In the genomic region with DNA sequence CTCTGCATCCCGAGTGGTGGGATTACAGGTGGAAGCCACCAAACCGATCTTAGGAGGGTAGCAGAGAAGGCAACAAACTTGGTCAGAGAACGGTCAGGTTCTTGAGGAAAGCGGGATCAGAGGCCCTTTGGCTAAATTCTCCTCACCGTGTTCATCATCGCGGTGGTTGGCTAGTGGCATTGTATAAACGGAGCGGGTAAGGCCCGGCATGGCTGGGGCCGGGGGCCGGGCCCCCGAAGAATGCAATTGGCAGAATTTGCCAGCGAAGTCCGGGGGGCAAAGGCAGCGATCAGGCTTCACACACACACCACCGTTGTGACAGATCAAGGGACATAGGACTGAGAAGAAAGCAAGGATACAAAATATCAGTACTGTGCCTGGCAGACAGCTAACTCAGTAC, we compare ENCODE assay signal across 8 mouse cellular contexts. TPM values are rescaled to one million over a fixed set of nuclear protein-coding genes. Genes with fewer than 3 reads are reported as not detected.
DNase-seq lines count a peak whose midpoint lies in the region; ATAC-seq and TF ChIP-seq lines count a peak whose summit lies in the region.

No protein-coding gene starts in this region.

- no peak for TF ChIP-seq EP300 in heart, postnatal 0 days (IDR thresholded peaks at IDR 0.05; ENCODE audit: low read depth)

- 17% methylated on average over 17 of the region's 17 CpGs for WGBS in forebrain, embryonic 13.5 days
- 20% methylated on average over 17 of the region's 17 CpGs for WGBS in forebrain, embryonic 12.5 days
- 18% methylated on average over 17 of the region's 17 CpGs for WGBS in liver, embryonic 11.5 days
- WGBS in heart, postnatal 0 days, result 27% methylated on average over 17 of the region's 17 CpGs
- WGBS in neural tube, embryonic 13.5 days, result 23% methylated on average over 17 of the region's 17 CpGs

- H3K9ac ChIP-seq in forebrain, embryonic 13.5 days, result no peak overlapping the region
- H3K9ac ChIP-seq in forebrain, embryonic 12.5 days, result no peak overlapping the region
- H3K9ac ChIP-seq in liver, embryonic 11.5 days (ENCODE audit: low read depth, low read length), result no peak overlapping the region
- H3K9ac ChIP-seq in heart, postnatal 0 days (replicated peaks; ENCODE audit: low read depth, low read length), result no peak overlapping the region
- H3K9ac ChIP-seq in neural tube, embryonic 13.5 days, result no peak overlapping the region

- no peak for DNase-seq in liver, embryonic 11.5 days (ENCODE audit: low spot score)
- no peak for DNase-seq in liver
- DNase-seq in heart, postnatal 0 days (ENCODE audit: low spot score), result no peak
- no peak for DNase-seq in adrenal gland, postnatal 25 days
- DNase-seq in cerebellum, postnatal 25 days, result no peak

- peaks cover 56% of the 10 kb centered on the region for H3K4me1 ChIP-seq in forebrain, embryonic 13.5 days
- H3K4me1 ChIP-seq in forebrain, embryonic 12.5 days, result peaks cover 63% of the 10 kb centered on the region
- peaks cover 31% of the 10 kb centered on the region for H3K4me1 ChIP-seq in liver, embryonic 11.5 days (replicated peaks; ENCODE audit: control insufficient read depth, insufficient read depth, low read length)
- peaks cover 16% of the 10 kb centered on the region for H3K4me1 ChIP-seq in heart, postnatal 0 days (ENCODE audit: control insufficient read depth, insufficient read depth)
- peaks cover 75% of the 10 kb centered on the region for H3K4me1 ChIP-seq in neural tube, embryonic 13.5 days (replicated peaks)

- H3K4me2 ChIP-seq in forebrain, embryonic 13.5 days, result peak overlapping the region; percentile 55
- H3K4me2 ChIP-seq in forebrain, embryonic 12.5 days, result no peak overlapping the region
- peak overlapping the region; percentile 84 for H3K4me2 ChIP-seq in liver, embryonic 11.5 days
- H3K4me2 ChIP-seq in heart, postnatal 0 days (ENCODE audit: low read depth, low read length), result peak overlapping the region; percentile 76
- H3K4me2 ChIP-seq in neural tube, embryonic 13.5 days, result peak overlapping the region; percentile 60

- H3K27me3 ChIP-seq in forebrain, embryonic 13.5 days, result peaks cover 99% of the 10 kb centered on the region
- H3K27me3 ChIP-seq in forebrain, embryonic 12.5 days, result peaks cover 100% of the 10 kb centered on the region
- peaks cover 100% of the 10 kb centered on the region for H3K27me3 ChIP-seq in liver, embryonic 11.5 days (replicated peaks; ENCODE audit: control insufficient read depth, insufficient read depth, low read length)
- peaks cover 88% of the 10 kb centered on the region for H3K27me3 ChIP-seq in heart, postnatal 0 days (ENCODE audit: control insufficient read depth, insufficient read depth, low read length)
- H3K27me3 ChIP-seq in neural tube, embryonic 13.5 days, result peaks cover 100% of the 10 kb centered on the region

- H3K36me3 ChIP-seq in forebrain, embryonic 13.5 days (ENCODE audit: poor library complexity, severe bottlenecking), result no peaks in the 10 kb centered on the region
- H3K36me3 ChIP-seq in forebrain, embryonic 12.5 days (replicated peaks), result no peaks in the 10 kb centered on the region
- H3K36me3 ChIP-seq in liver, embryonic 11.5 days (ENCODE audit: control insufficient read depth, insufficient read depth, low read length), result no peaks in the 10 kb centered on the region
- 0 out of 2 replicates have a peak, but pooled peaks cover 6% of the 10 kb centered on the region for H3K36me3 ChIP-seq in heart, postnatal 0 days (replicated peaks; ENCODE audit: control insufficient read depth, insufficient read depth, low read length)
- H3K36me3 ChIP-seq in neural tube, embryonic 13.5 days, result no peaks in the 10 kb centered on the region

- no peak overlapping the region; the same call in 1 of the 2 replicates for H3K4me3 ChIP-seq in forebrain, embryonic 13.5 days
- no peak overlapping the region for H3K4me3 ChIP-seq in forebrain, embryonic 12.5 days (replicated peaks)
- peak overlapping the region; percentile 49; the same call in 1 of the 2 replicates for H3K4me3 ChIP-seq in liver, embryonic 11.5 days (ENCODE audit: low read depth, low read length)
- H3K4me3 ChIP-seq in heart, postnatal 0 days (ENCODE audit: low read depth, low read length), result peak overlapping the region; percentile 67
- H3K4me3 ChIP-seq in neural tube, embryonic 13.5 days, result 0 out of 2 replicates have a peak overlapping the region, but pooled peaks have one; percentile 21

- no peak overlapping the region for H3K27ac ChIP-seq in forebrain, embryonic 13.5 days
- H3K27ac ChIP-seq in forebrain, embryonic 12.5 days, result no peak overlapping the region
- H3K27ac ChIP-seq in liver, embryonic 11.5 days (ENCODE audit: low read depth, low read length), result no peak overlapping the region
- H3K27ac ChIP-seq in heart, postnatal 0 days (ENCODE audit: low read depth), result no peak overlapping the region
- no peak overlapping the region for H3K27ac ChIP-seq in neural tube, embryonic 13.5 days (replicated peaks)

- no peak for TF ChIP-seq CTCF in heart, postnatal 0 days (IDR thresholded peaks at IDR 0.05; ENCODE audit: low read depth)

- H3K9me3 ChIP-seq in forebrain, embryonic 13.5 days (replicated peaks), result no peaks in the 10 kb centered on the region
- no peaks in the 10 kb centered on the region for H3K9me3 ChIP-seq in forebrain, embryonic 12.5 days
- no peaks in the 10 kb centered on the region for H3K9me3 ChIP-seq in liver, embryonic 11.5 days (ENCODE audit: control insufficient read depth, low read length)
- no peaks in the 10 kb centered on the region for H3K9me3 ChIP-seq in heart, postnatal 0 days (replicated peaks; ENCODE audit: control insufficient read depth, low read length)
- H3K9me3 ChIP-seq in neural tube, embryonic 13.5 days, result no peaks in the 10 kb centered on the region

- no peak for ATAC-seq in forebrain, embryonic 13.5 days
- no peak for ATAC-seq in forebrain, embryonic 12.5 days (ENCODE audit: low FRiP score)
- no peak for ATAC-seq in liver, embryonic 11.5 days (replicated peaks; ENCODE audit: low FRiP score)
- ATAC-seq in heart, postnatal 0 days (ENCODE audit: insufficient read depth, low read depth), result no peak
- ATAC-seq in neural tube, embryonic 13.5 days (ENCODE audit: low read depth), result no peak

RNA-seq across cellular contexts. Expression of a gene that starts 7.5 kb away (rescaled TPM):
- 10.5 and 13.4 TPM in 2 replicates for polyA plus RNA-seq in forebrain, embryonic 13.5 days (2015; fragmentation: Nextera tagmentation; extraction: Ambion mirVana)
- 12.4 and 16.5 TPM in 2 replicates for polyA plus RNA-seq in forebrain, embryonic 12.5 days (2016; fragmentation: Nextera tagmentation; extraction: Ambion mirVana)
- polyA plus RNA-seq in liver, embryonic 11.5 days (2014; fragmentation: Nextera tagmentation; extraction: Ambion mirVana), result 7.1 and 10.2 TPM in 2 replicates
- total RNA-seq in heart, postnatal 0 days (2014; rRNA removed; ENCODE audit: low replicate concordance), result 150 TPM in 2 replicates
- 56.9 and 61.7 TPM in 2 replicates for polyA plus RNA-seq in heart, postnatal 0 days (2015; fragmentation: Nextera tagmentation; extraction: Ambion mirVana)
- polyA plus RNA-seq in neural tube, embryonic 13.5 days (2015; fragmentation: Nextera tagmentation; extraction: Ambion mirVana), result 6.9 and 8.0 TPM in 2 replicates
- 62.9 and 66.6 TPM in 2 replicates for total RNA-seq in adrenal gland, postnatal 25 days (2021)

RNA-seq across cellular contexts. Expression of a gene that starts 25.8 kb away (rescaled TPM):
- 85.4 and 89.3 TPM in 2 replicates for polyA plus RNA-seq in forebrain, embryonic 13.5 days (2015; fragmentation: Nextera tagmentation; extraction: Ambion mirVana)
- polyA plus RNA-seq in forebrain, embryonic 12.5 days (2016; fragmentation: Nextera tagmentation; extraction: Ambion mirVana), result 77.1 and 81.2 TPM in 2 replicates
- 46.8 and 49.6 TPM in 2 replicates for polyA plus RNA-seq in liver, embryonic 11.5 days (2014; fragmentation: Nextera tagmentation; extraction: Ambion mirVana)
- 16.7 and 21.0 TPM in 2 replicates for total RNA-seq in heart, postnatal 0 days (2014; rRNA removed; ENCODE audit: low replicate concordance)
- polyA plus RNA-seq in heart, postnatal 0 days (2015; fragmentation: Nextera tagmentation; extraction: Ambion mirVana), result 14.2 and 18.3 TPM in 2 replicates
- polyA plus RNA-seq in neural tube, embryonic 13.5 days (2015; fragmentation: Nextera tagmentation; extraction: Ambion mirVana), result 50.6 and 59.6 TPM in 2 replicates
- 23.3 and 28.6 TPM in 2 replicates for total RNA-seq in adrenal gland, postnatal 25 days (2021)

RNA-seq across cellular contexts. Expression of a gene that starts 27.2 kb away (rescaled TPM):
- polyA plus RNA-seq in forebrain, embryonic 13.5 days (2015; fragmentation: Nextera tagmentation; extraction: Ambion mirVana), result 0.62 TPM in 1 of 2 replicates, not detected in the other
- 1.5 TPM in 1 of 2 replicates, not detected in the other for polyA plus RNA-seq in forebrain, embryonic 12.5 days (2016; fragmentation: Nextera tagmentation; extraction: Ambion mirVana)
- polyA plus RNA-seq in liver, embryonic 11.5 days (2014; fragmentation: Nextera tagmentation; extraction: Ambion mirVana), result 0.43 and 1.2 TPM in 2 replicates
- total RNA-seq in heart, postnatal 0 days (2014; rRNA removed; ENCODE audit: low replicate concordance), result 2.0 TPM in 1 of 2 replicates, not detected in the other
- polyA plus RNA-seq in heart, postnatal 0 days (2015; fragmentation: Nextera tagmentation; extraction: Ambion mirVana), result 0.46 TPM in 1 of 2 replicates, not detected in the other
- not detected in 2 replicates for polyA plus RNA-seq in neural tube, embryonic 13.5 days (2015; fragmentation: Nextera tagmentation; extraction: Ambion mirVana)
- 0.91 TPM in 1 of 2 replicates, not detected in the other for total RNA-seq in adrenal gland, postnatal 25 days (2021)

Comparison
In these comparisons a context has a peak if more than half of its experiments do, and no peak if none do; other contexts are left out.
1. H3K4me3 ChIP-seq: peak in liver, embryonic 11.5 days (single experiment), heart, postnatal 0 days (single experiment) and neural tube, embryonic 13.5 days (single experiment); none in forebrain, embryonic 13.5 days (single experiment) and forebrain, embryonic 12.5 days (single experiment).